Mouse (Mus musculus): Measurements from ENCODE around the gene Rhob. TPM values are rescaled to one million over a fixed set of nuclear protein-coding genes. Genes with fewer than 3 reads are reported as not detected.

The Rhob gene
- total RNA-seq (2017) = 165 TPM in 2 replicates

- ATAC-seq (ENCODE audit: extremely low read depth, insufficient number of reproducible peaks, low FRiP score, poor library complexity, severe bottlenecking) = peak; percentile 84
These were observed at the start of gene Rhob for GRCm38 (mm10) chr12:8499871-8500596. Rhob (minus strand) TSS chr12:8500009.

- peak; percentile 93 for ATAC-seq (ENCODE audit: extremely low read depth, insufficient number of reproducible peaks, low FRiP score, poor library complexity, severe bottlenecking)
These were observed 47.5 kb upstream of the Rhob start for GRCm38 (mm10) chr12:8547357-8547756.

- ATAC-seq (ENCODE audit: extremely low read depth, insufficient number of reproducible peaks, low FRiP score, poor library complexity, severe bottlenecking) = no peak
These were observed 47.0 kb upstream of the Rhob start for GRCm38 (mm10) chr12:8546801-8547200.

GRCm38 (mm10) chr12:8545066-8545610, 45.3 kb upstream of the Rhob start:
- ATAC-seq (ENCODE audit: extremely low read depth, insufficient number of reproducible peaks, low FRiP score, poor library complexity, severe bottlenecking) = no peak

- ATAC-seq (ENCODE audit: extremely low read depth, insufficient number of reproducible peaks, low FRiP score, poor library complexity, severe bottlenecking) = no peak
These were observed 42.6 kb upstream of the Rhob start for GRCm38 (mm10) chr12:8542371-8542770.

- ATAC-seq (ENCODE audit: extremely low read depth, insufficient number of reproducible peaks, low FRiP score, poor library complexity, severe bottlenecking) = no peak
These were observed 39.7 kb upstream of the Rhob start for GRCm38 (mm10) chr12:8539471-8539870.

GRCm38 (mm10) chr12:8537291-8537690, 37.5 kb upstream of the Rhob start:
- no peak for ATAC-seq (ENCODE audit: extremely low read depth, insufficient number of reproducible peaks, low FRiP score, poor library complexity, severe bottlenecking)

- ATAC-seq (ENCODE audit: extremely low read depth, insufficient number of reproducible peaks, low FRiP score, poor library complexity, severe bottlenecking) = no peak
These were observed 36.6 kb upstream of the Rhob start for GRCm38 (mm10) chr12:8536221-8536965.

GRCm38 (mm10) chr12:8535596-8535995, 35.8 kb upstream of the Rhob start:
- no peak for ATAC-seq (ENCODE audit: extremely low read depth, insufficient number of reproducible peaks, low FRiP score, poor library complexity, severe bottlenecking)

- no peak for ATAC-seq (ENCODE audit: extremely low read depth, insufficient number of reproducible peaks, low FRiP score, poor library complexity, severe bottlenecking)
These were observed 35.1 kb upstream of the Rhob start for GRCm38 (mm10) chr12:8534915-8535314.

GRCm38 (mm10) chr12:8527770-8528169, 28.0 kb upstream of the Rhob start:
- no peak for ATAC-seq (ENCODE audit: extremely low read depth, insufficient number of reproducible peaks, low FRiP score, poor library complexity, severe bottlenecking)

- ATAC-seq (ENCODE audit: extremely low read depth, insufficient number of reproducible peaks, low FRiP score, poor library complexity, severe bottlenecking) = no peak
These were observed 27.4 kb upstream of the Rhob start for GRCm38 (mm10) chr12:8527175-8527574.

- no peak for ATAC-seq (ENCODE audit: extremely low read depth, insufficient number of reproducible peaks, low FRiP score, poor library complexity, severe bottlenecking)
These were observed 24.3 kb upstream of the Rhob start for GRCm38 (mm10) chr12:8524062-8524461.

GRCm38 (mm10) chr12:8522711-8523110, 22.9 kb upstream of the Rhob start:
- ATAC-seq (ENCODE audit: extremely low read depth, insufficient number of reproducible peaks, low FRiP score, poor library complexity, severe bottlenecking) = no peak

GRCm38 (mm10) chr12:8521375-8522047, 21.7 kb upstream of the Rhob start:
- ATAC-seq (ENCODE audit: extremely low read depth, insufficient number of reproducible peaks, low FRiP score, poor library complexity, severe bottlenecking) = peak; percentile 90

GRCm38 (mm10) chr12:8519431-8520160, 19.8 kb upstream of the Rhob start:
- ATAC-seq (ENCODE audit: extremely low read depth, insufficient number of reproducible peaks, low FRiP score, poor library complexity, severe bottlenecking) = no peak

GRCm38 (mm10) chr12:8511037-8511882, 11.5 kb upstream of the Rhob start:
- no peak for ATAC-seq (ENCODE audit: extremely low read depth, insufficient number of reproducible peaks, low FRiP score, poor library complexity, severe bottlenecking)

- ATAC-seq (ENCODE audit: extremely low read depth, insufficient number of reproducible peaks, low FRiP score, poor library complexity, severe bottlenecking) = no peak
These were observed 10.6 kb upstream of the Rhob start for GRCm38 (mm10) chr12:8510317-8510988.
